Mouse (Mus musculus) forebrain, embryonic 12.5 days (tissue): ENCODE data around the gene Pla1a. TPM values are rescaled to one million over a fixed set of nuclear protein-coding genes. Genes with fewer than 3 reads are reported as not detected.

Experiments
- ATAC-seq: fragments of 200-750 bp; cut with Nextera tagmentation; 2 replicates; pipeline ENCODE4 v1.8.0; 2017; ENCODE audit warnings: moderate TSS enrichment; ENCODE audit not compliant: low FRiP score
- H3K27ac ChIP-seq: fragments of 300-500 bp; sonication (generic); 2 replicates; pipeline ENCODE4 v1.5.1; 2016; ENCODE audit warnings: mild to moderate bottlenecking
- H3K27me3 ChIP-seq: fragments of 300-500 bp; sonication (generic); 2 replicates; pipeline ENCODE4 v1.6.1; 2016; ENCODE audit warnings: mild to moderate bottlenecking
- H3K36me3 ChIP-seq: fragments of 300-500 bp; sonication (generic); replicated peaks from 2 replicates; pipeline ENCODE4 v1.6.1; 2016; ENCODE audit warnings: mild to moderate bottlenecking
- H3K4me1 ChIP-seq: fragments of 300-500 bp; sonication (generic); 2 replicates; pipeline ENCODE4 v1.6.1; 2016
- H3K4me2 ChIP-seq: fragments of 300-500 bp; sonication (generic); 2 replicates; pipeline ENCODE4 v1.6.1; 2016; ENCODE audit warnings: mild to moderate bottlenecking, moderate library complexity
- H3K4me3 ChIP-seq: fragments of 300-500 bp; sonication (generic); replicated peaks from 2 replicates; pipeline ENCODE4 v1.5.1; 2016; ENCODE audit warnings: mild to moderate bottlenecking
- H3K9ac ChIP-seq: fragments of 300-500 bp; sonication (generic); 2 replicates; pipeline ENCODE4 v1.6.1; 2016; ENCODE audit warnings: mild to moderate bottlenecking
- H3K9me3 ChIP-seq: fragments of 300-500 bp; sonication (generic); 2 replicates; pipeline ENCODE4 v1.6.1; 2016
- WGBS: fragments of 180-500 bp; shearing (Covaris S2); methylation state at CpG from one replicate; pipeline ENCODE4 v1.1.7; 2016; 5-methylcytosine and 5-hydroxymethylcytosine counted together
- polyA plus RNA-seq: library from polyadenylated mRNA; unstranded; fragments of >200 nt; fragmentation: Nextera tagmentation; extraction: Ambion mirVana; gene quantifications from 2 replicates; pipeline ENCODE4 v1.2.1, GENCODE M21; 2016

Gene Pla1a
- polyA plus RNA-seq, 1 experiment from 2014 or later: 0.15 TPM

GRCm38 (mm10) chr16:38375182-38375581 lies 57.8 kb downstream of the Pla1a start:
- Histone ChIP-seq H3K9me3 (no peaks in the 10 kb centered on the region), H3K27ac (no peak overlapping the region), H3K27me3 (no peaks in the 10 kb centered on the region; the same call in 1 of the 2 replicates), H3K4me1 (peaks cover 10% of the 10 kb centered on the region), H3K36me3 (no peaks in the 10 kb centered on the region), H3K9ac (no peak overlapping the region), H3K4me2 (no peak overlapping the region), H3K4me3 (no peak overlapping the region)
- 87% methylated on average over 7 of the region's 7 CpGs for WGBS
- ATAC-seq: no peak

- peak overlapping the region; percentile 6; the same call in 1 of the 2 replicates for H3K4me2 ChIP-seq
- H3K9me3 ChIP-seq: no peaks in the 10 kb centered on the region
- no peak for ATAC-seq
- no peaks in the 10 kb centered on the region; the same call in 1 of the 2 replicates for H3K27me3 ChIP-seq
- WGBS: 86% methylated on average over 10 of the region's 10 CpGs
- no peaks in the 10 kb centered on the region for H3K36me3 ChIP-seq
- H3K9ac ChIP-seq: no peak overlapping the region
- no peak overlapping the region for H3K4me3 ChIP-seq
- H3K4me1 ChIP-seq: peaks cover 10% of the 10 kb centered on the region
- no peak overlapping the region for H3K27ac ChIP-seq
Measured at GRCm38 (mm10) chr16:38374379-38375140, 58.4 kb downstream of the Pla1a start.

- no peak overlapping the region for H3K4me3 ChIP-seq
- no peak for ATAC-seq
- WGBS: 85% methylated on average over 16 of the region's 16 CpGs
- H3K4me1 ChIP-seq: peaks cover 10% of the 10 kb centered on the region
- no peak overlapping the region for H3K27ac ChIP-seq
- H3K9me3 ChIP-seq: no peaks in the 10 kb centered on the region
- no peak overlapping the region for H3K9ac ChIP-seq
- H3K36me3 ChIP-seq: no peaks in the 10 kb centered on the region
- no peaks in the 10 kb centered on the region; the same call in 1 of the 2 replicates for H3K27me3 ChIP-seq
- H3K4me2 ChIP-seq: peak overlapping the region; percentile 6; the same call in 1 of the 2 replicates
Measured at GRCm38 (mm10) chr16:38373941-38374340, 59.0 kb downstream of the Pla1a start.

GRCm38 (mm10) chr16:38373439-38373838 lies 59.5 kb downstream of the Pla1a start:
- H3K27ac ChIP-seq: no peak overlapping the region
- 85% methylated on average over 10 of the region's 10 CpGs for WGBS
- H3K4me3 ChIP-seq: no peak overlapping the region
- no peaks in the 10 kb centered on the region; the same call in 1 of the 2 replicates for H3K27me3 ChIP-seq
- H3K9ac ChIP-seq: no peak overlapping the region
- ATAC-seq: no peak
- no peaks in the 10 kb centered on the region for H3K36me3 ChIP-seq
- no peaks in the 10 kb centered on the region for H3K9me3 ChIP-seq
- H3K4me1 ChIP-seq: peaks cover 10% of the 10 kb centered on the region
- no peak overlapping the region for H3K4me2 ChIP-seq

GRCm38 (mm10) chr16:38372876-38373275 lies 60.1 kb downstream of the Pla1a start:
- no peak overlapping the region for H3K27ac ChIP-seq
- no peak overlapping the region for H3K9ac ChIP-seq
- WGBS: 85% methylated on average over 4 of the region's 4 CpGs
- H3K36me3 ChIP-seq: no peaks in the 10 kb centered on the region
- H3K4me2 ChIP-seq: no peak overlapping the region
- no peaks in the 10 kb centered on the region; the same call in 1 of the 2 replicates for H3K27me3 ChIP-seq
- no peak for ATAC-seq
- H3K4me3 ChIP-seq: no peak overlapping the region
- H3K9me3 ChIP-seq: no peaks in the 10 kb centered on the region
- peaks cover 10% of the 10 kb centered on the region for H3K4me1 ChIP-seq

GRCm38 (mm10) chr16:38371705-38372296 lies 61.1 kb downstream of the Pla1a start:
- peaks cover 7% of the 10 kb centered on the region for H3K4me1 ChIP-seq
- no peak overlapping the region for H3K4me3 ChIP-seq
- no peaks in the 10 kb centered on the region for H3K9me3 ChIP-seq
- no peak overlapping the region for H3K27ac ChIP-seq
- H3K9ac ChIP-seq: no peak overlapping the region
- no peak for ATAC-seq
- no peak overlapping the region for H3K4me2 ChIP-seq
- no peaks in the 10 kb centered on the region; the same call in 1 of the 2 replicates for H3K27me3 ChIP-seq
- 92% methylated on average over 15 of the region's 15 CpGs for WGBS
- H3K36me3 ChIP-seq: no peaks in the 10 kb centered on the region

GRCm38 (mm10) chr16:38370633-38371374 lies 62.1 kb downstream of the Pla1a start:
- Histone ChIP-seq H3K4me1 (no peaks in the 10 kb centered on the region), H3K4me2 (no peak overlapping the region), H3K4me3 (no peak overlapping the region), H3K36me3 (no peaks in the 10 kb centered on the region), H3K27ac (no peak overlapping the region), H3K9ac (no peak overlapping the region), H3K9me3 (no peaks in the 10 kb centered on the region), H3K27me3 (no peaks in the 10 kb centered on the region; the same call in 1 of the 2 replicates)
- ATAC-seq: no peak
- 90% methylated on average over 8 of the region's 8 CpGs for WGBS

GRCm38 (mm10) chr16:38369992-38370484 lies 62.9 kb downstream of the Pla1a start:
- WGBS: 84% methylated on average over 4 of the region's 4 CpGs
- Histone ChIP-seq H3K4me3 (no peak overlapping the region), H3K36me3 (no peaks in the 10 kb centered on the region), H3K9ac (no peak overlapping the region), H3K27ac (no peak overlapping the region), H3K9me3 (no peaks in the 10 kb centered on the region), H3K27me3 (no peaks in the 10 kb centered on the region; the same call in 1 of the 2 replicates), H3K4me2 (no peak overlapping the region), H3K4me1 (no peaks in the 10 kb centered on the region)
- no peak for ATAC-seq

- H3K4me2 ChIP-seq: no peak overlapping the region
- ATAC-seq: no peak
- WGBS: 92% methylated on average over 8 of the region's 8 CpGs
Measured at GRCm38 (mm10) chr16:38369431-38369830, 63.5 kb downstream of the Pla1a start.

GRCm38 (mm10) chr16:38369000-38369399 lies 63.9 kb downstream of the Pla1a start:
- H3K4me3 ChIP-seq: no peak overlapping the region
- no peaks in the 10 kb centered on the region; the same call in 1 of the 2 replicates for H3K27me3 ChIP-seq
- H3K9me3 ChIP-seq: no peaks in the 10 kb centered on the region
- WGBS: 84% methylated on average over 7 of the region's 7 CpGs
- H3K36me3 ChIP-seq: no peaks in the 10 kb centered on the region
- H3K9ac ChIP-seq: no peak overlapping the region
- no peaks in the 10 kb centered on the region for H3K4me1 ChIP-seq
- no peak overlapping the region for H3K27ac ChIP-seq
- no peak for ATAC-seq
- H3K4me2 ChIP-seq: no peak overlapping the region

More at GRCm38 (mm10) chr16:38369431-38369830, 63.5 kb downstream of the Pla1a start:
- H3K9me3 ChIP-seq: no peaks in the 10 kb centered on the region
- no peak overlapping the region for H3K9ac ChIP-seq
- no peaks in the 10 kb centered on the region for H3K36me3 ChIP-seq
- H3K4me1 ChIP-seq: no peaks in the 10 kb centered on the region
- no peaks in the 10 kb centered on the region; the same call in 1 of the 2 replicates for H3K27me3 ChIP-seq
- H3K27ac ChIP-seq: no peak overlapping the region
- H3K4me3 ChIP-seq: no peak overlapping the region

GRCm38 (mm10) chr16:38368336-38368735 lies 64.6 kb downstream of the Pla1a start:
- Histone ChIP-seq H3K9ac (no peak overlapping the region), H3K27me3 (no peaks in the 10 kb centered on the region; the same call in 1 of the 2 replicates), H3K9me3 (no peaks in the 10 kb centered on the region), H3K4me2 (no peak overlapping the region), H3K4me3 (no peak overlapping the region), H3K4me1 (no peaks in the 10 kb centered on the region), H3K27ac (no peak overlapping the region), H3K36me3 (no peaks in the 10 kb centered on the region)
- WGBS: 66% methylated on average over 10 of the region's 10 CpGs
- no peak for ATAC-seq

- H3K27me3 ChIP-seq: no peaks in the 10 kb centered on the region; the same call in 1 of the 2 replicates
- H3K4me2 ChIP-seq: no peak overlapping the region
- no peaks in the 10 kb centered on the region for H3K9me3 ChIP-seq
- no peak overlapping the region for H3K9ac ChIP-seq
- no peaks in the 10 kb centered on the region for H3K36me3 ChIP-seq
- no peak overlapping the region for H3K27ac ChIP-seq
- ATAC-seq: no peak
- H3K4me1 ChIP-seq: no peaks in the 10 kb centered on the region
- H3K4me3 ChIP-seq: no peak overlapping the region
- 97% methylated on average over 4 of the region's 4 CpGs for WGBS
Measured at GRCm38 (mm10) chr16:38366231-38366630, 66.7 kb downstream of the Pla1a start.
